Mouse (Mus musculus) erythroblast, adult 5-6 weeks (primary cell): ENCODE measurements around the gene Krt12. TPM values are rescaled to one million over a fixed set of nuclear protein-coding genes. Genes with fewer than 3 reads are reported as not detected.

Experiments used
- ATAC-seq: replicated peaks from 2 replicates; pipeline ENCODE4 v1.8.0; 2016; ENCODE audit warnings: moderate number of reproducible peaks, mild to moderate bottlenecking, moderate TSS enrichment, inconsistent platforms; ENCODE audit not compliant: poor library complexity, low FRiP score, severe bottlenecking
- total RNA-seq, 2 experiments: library from RNA; stranded (forward) in 1 of 2; stranded (reverse) in 1 of 2; fragments of 150-400 nt in 1 of 2; fragments of 200-764, 138-1000 nt in 1 of 2; gene quantifications; 2 replicates each; pipeline versions ENCODE4 v1.2.3 to v1.2.4; 2015 to 2017; ENCODE audit warnings: low replicate concordance in 2 of 2

Krt12 gene
- total RNA-seq, 2 experiments from 2014 or later = not detected

- ATAC-seq = no peak
Observed at GRCm38 (mm10) chr11:99399956-99400549, 22.0 kb downstream of the Krt12 start.

GRCm38 (mm10) chr11:99398832-99399231, 23.2 kb downstream of the Krt12 start:
- no peak for ATAC-seq

- ATAC-seq = no peak
Observed at GRCm38 (mm10) chr11:99398084-99398483, 24.0 kb downstream of the Krt12 start.

GRCm38 (mm10) chr11:99396661-99397060, 25.4 kb downstream of the Krt12 start:
- ATAC-seq = no peak

- no peak for ATAC-seq
Observed at GRCm38 (mm10) chr11:99396034-99396433, 26.0 kb downstream of the Krt12 start.

GRCm38 (mm10) chr11:99392492-99392891, 29.6 kb downstream of the Krt12 start:
- no peak for ATAC-seq

GRCm38 (mm10) chr11:99391375-99391774, 30.7 kb downstream of the Krt12 start:
- no peak for ATAC-seq

- no peak for ATAC-seq
Observed at GRCm38 (mm10) chr11:99390866-99391265, 31.2 kb downstream of the Krt12 start.

- no peak for ATAC-seq
Observed at GRCm38 (mm10) chr11:99389264-99389663, 32.8 kb downstream of the Krt12 start, which contains the start of gene Krt10. Krt10 (minus strand) TSS chr11:99389364.

- no peak for ATAC-seq
Observed at GRCm38 (mm10) chr11:99388661-99389060, 33.4 kb downstream of the Krt12 start.

GRCm38 (mm10) chr11:99385813-99386721, 36.0 kb downstream of the Krt12 start:
- no peak for ATAC-seq

GRCm38 (mm10) chr11:99379568-99379967, 42.5 kb downstream of the Krt12 start:
- ATAC-seq = no peak

- ATAC-seq = no peak
Observed at GRCm38 (mm10) chr11:99374803-99375202, 47.3 kb downstream of the Krt12 start, which contains the start of gene Krt28. Krt28 (minus strand) TSS chr11:99374903.

GRCm38 (mm10) chr11:99369853-99370451, 52.1 kb downstream of the Krt12 start:
- ATAC-seq = no peak

GRCm38 (mm10) chr11:99369229-99369628, 52.8 kb downstream of the Krt12 start:
- ATAC-seq = no peak

GRCm38 (mm10) chr11:99366791-99367190, 55.3 kb downstream of the Krt12 start:
- no peak for ATAC-seq

Other genes with a start within 250 kb of the Krt12 start
- 70.0 and 77.8 TPM in 2 replicates for gene Smarce1, start 191.2 kb downstream of the Krt12 start, total RNA-seq (2015; ENCODE audit: low replicate concordance)
- 133 and 177 TPM in 2 replicates for gene Smarce1, start 191.2 kb downstream of the Krt12 start, total RNA-seq (2017; ENCODE audit: low replicate concordance)
- not detected in 2 replicates for gene Krt222, start 178.2 kb downstream of the Krt12 start, total RNA-seq (2015; ENCODE audit: low replicate concordance)
- 0.28 TPM in 1 of 2 replicates, not detected in the other for gene Krt222, start 178.2 kb downstream of the Krt12 start, total RNA-seq (2017; ENCODE audit: low replicate concordance)
- gene Krt24, start 137.0 kb downstream of the Krt12 start, total RNA-seq (2015; ENCODE audit: low replicate concordance) = not detected in 2 replicates
- not detected in 2 replicates for gene Krt24, start 137.0 kb downstream of the Krt12 start, total RNA-seq (2017; ENCODE audit: low replicate concordance)
- not detected in 2 replicates for gene Krt25, start 99.3 kb downstream of the Krt12 start, total RNA-seq (2015; ENCODE audit: low replicate concordance)
- not detected in 2 replicates for gene Krt25, start 99.3 kb downstream of the Krt12 start, total RNA-seq (2017; ENCODE audit: low replicate concordance)
- gene Krt26, start 84.3 kb downstream of the Krt12 start, total RNA-seq (2015; ENCODE audit: low replicate concordance) = not detected in 2 replicates
- gene Krt26, start 84.3 kb downstream of the Krt12 start, total RNA-seq (2017; ENCODE audit: low replicate concordance) = not detected in 2 replicates
- not detected in 2 replicates for gene Krt27, start 71.2 kb downstream of the Krt12 start, total RNA-seq (2015; ENCODE audit: low replicate concordance)
- gene Krt27, start 71.2 kb downstream of the Krt12 start, total RNA-seq (2017; ENCODE audit: low replicate concordance) = not detected in 2 replicates
- gene Krt28, start 47.4 kb downstream of the Krt12 start, total RNA-seq (2015; ENCODE audit: low replicate concordance) = not detected in 2 replicates
- not detected in 2 replicates for gene Krt28, start 47.4 kb downstream of the Krt12 start, total RNA-seq (2017; ENCODE audit: low replicate concordance)
- gene Krt10, start 32.9 kb downstream of the Krt12 start, total RNA-seq (2015; ENCODE audit: low replicate concordance) = not detected in 2 replicates
- gene Krt10, start 32.9 kb downstream of the Krt12 start, total RNA-seq (2017; ENCODE audit: low replicate concordance) = not detected in 2 replicates
- gene Krt20, start 15.9 kb upstream of the Krt12 start, total RNA-seq (2015; ENCODE audit: low replicate concordance) = not detected in 2 replicates
- not detected in 2 replicates for gene Krt20, start 15.9 kb upstream of the Krt12 start, total RNA-seq (2017; ENCODE audit: low replicate concordance)
- gene Krt23, start 70.9 kb upstream of the Krt12 start, total RNA-seq (2015; ENCODE audit: low replicate concordance) = not detected in 2 replicates
- gene Krt23, start 70.9 kb upstream of the Krt12 start, total RNA-seq (2017; ENCODE audit: low replicate concordance) = not detected in 2 replicates
- gene Krt39, start 99.1 kb upstream of the Krt12 start, total RNA-seq (2015; ENCODE audit: low replicate concordance) = not detected in 2 replicates
- 0.70 TPM in 1 of 2 replicates, not detected in the other for gene Krt39, start 99.1 kb upstream of the Krt12 start, total RNA-seq (2017; ENCODE audit: low replicate concordance)
- gene Krt40, start 120.9 kb upstream of the Krt12 start, total RNA-seq (2015; ENCODE audit: low replicate concordance) = not detected in 2 replicates
- gene Krt40, start 120.9 kb upstream of the Krt12 start, total RNA-seq (2017; ENCODE audit: low replicate concordance) = not detected in 2 replicates
- not detected in 2 replicates for gene Krtap3-3, start 128.6 kb upstream of the Krt12 start, total RNA-seq (2015; ENCODE audit: low replicate concordance)
- not detected in 2 replicates for gene Krtap3-3, start 128.6 kb upstream of the Krt12 start, total RNA-seq (2017; ENCODE audit: low replicate concordance)
- gene Krtap3-2, start 134.6 kb upstream of the Krt12 start, total RNA-seq (2015; ENCODE audit: low replicate concordance) = not detected in 2 replicates
- not detected in 2 replicates for gene Krtap3-2, start 134.6 kb upstream of the Krt12 start, total RNA-seq (2017; ENCODE audit: low replicate concordance)
- gene Gm11939, start 137.2 kb upstream of the Krt12 start, total RNA-seq (2015; ENCODE audit: low replicate concordance) = not detected in 2 replicates
- not detected in 2 replicates for gene Gm11939, start 137.2 kb upstream of the Krt12 start, total RNA-seq (2017; ENCODE audit: low replicate concordance)
- not detected in 2 replicates for gene Krtap3-1, start 144.4 kb upstream of the Krt12 start, total RNA-seq (2015; ENCODE audit: low replicate concordance)
- not detected in 2 replicates for gene Krtap3-1, start 144.4 kb upstream of the Krt12 start, total RNA-seq (2017; ENCODE audit: low replicate concordance)
- not detected in 2 replicates for gene Krtap1-5, start 158.8 kb upstream of the Krt12 start, total RNA-seq (2015; ENCODE audit: low replicate concordance)
- not detected in 2 replicates for gene Krtap1-5, start 158.8 kb upstream of the Krt12 start, total RNA-seq (2017; ENCODE audit: low replicate concordance)
- not detected in 2 replicates for gene Krtap1-4, start 161.4 kb upstream of the Krt12 start, total RNA-seq (2015; ENCODE audit: low replicate concordance)
- gene Krtap1-4, start 161.4 kb upstream of the Krt12 start, total RNA-seq (2017; ENCODE audit: low replicate concordance) = not detected in 2 replicates
- gene Krtap1-3, start 169.1 kb upstream of the Krt12 start, total RNA-seq (2015; ENCODE audit: low replicate concordance) = not detected in 2 replicates
- not detected in 2 replicates for gene Krtap1-3, start 169.1 kb upstream of the Krt12 start, total RNA-seq (2017; ENCODE audit: low replicate concordance)
- not detected in 2 replicates for gene Krtap9-3, start 175.8 kb upstream of the Krt12 start, total RNA-seq (2015; ENCODE audit: low replicate concordance)
- gene Krtap9-3, start 175.8 kb upstream of the Krt12 start, total RNA-seq (2017; ENCODE audit: low replicate concordance) = not detected in 2 replicates
- gene Gm11938, start 181.0 kb upstream of the Krt12 start, total RNA-seq (2015; ENCODE audit: low replicate concordance) = not detected in 2 replicates
- gene Gm11938, start 181.0 kb upstream of the Krt12 start, total RNA-seq (2017; ENCODE audit: low replicate concordance) = not detected in 2 replicates
- gene Gm11937, start 187.9 kb upstream of the Krt12 start, total RNA-seq (2015; ENCODE audit: low replicate concordance) = not detected in 2 replicates
- not detected in 2 replicates for gene Gm11937, start 187.9 kb upstream of the Krt12 start, total RNA-seq (2017; ENCODE audit: low replicate concordance)
- not detected in 2 replicates for gene Krtap2-4, start 192.6 kb upstream of the Krt12 start, total RNA-seq (2015; ENCODE audit: low replicate concordance)
- not detected in 2 replicates for gene Krtap2-4, start 192.6 kb upstream of the Krt12 start, total RNA-seq (2017; ENCODE audit: low replicate concordance)
- not detected in 2 replicates for gene Gm11562, start 198.2 kb upstream of the Krt12 start, total RNA-seq (2015; ENCODE audit: low replicate concordance)
- gene Gm11562, start 198.2 kb upstream of the Krt12 start, total RNA-seq (2017; ENCODE audit: low replicate concordance) = not detected in 2 replicates
- not detected in 2 replicates for gene Krtap4-1, start 206.0 kb upstream of the Krt12 start, total RNA-seq (2015; ENCODE audit: low replicate concordance)
- gene Krtap4-1, start 206.0 kb upstream of the Krt12 start, total RNA-seq (2017; ENCODE audit: low replicate concordance) = not detected in 2 replicates
- gene Krtap4-2, start 212.8 kb upstream of the Krt12 start, total RNA-seq (2015; ENCODE audit: low replicate concordance) = not detected in 2 replicates
- not detected in 2 replicates for gene Krtap4-2, start 212.8 kb upstream of the Krt12 start, total RNA-seq (2017; ENCODE audit: low replicate concordance)
- not detected in 2 replicates for gene Krtap4-7, start 221.8 kb upstream of the Krt12 start, total RNA-seq (2015; ENCODE audit: low replicate concordance)
- gene Krtap4-7, start 221.8 kb upstream of the Krt12 start, total RNA-seq (2017; ENCODE audit: low replicate concordance) = not detected in 2 replicates
- not detected in 2 replicates for gene Gm11555, start 228.0 kb upstream of the Krt12 start, total RNA-seq (2015; ENCODE audit: low replicate concordance)
- not detected in 2 replicates for gene Gm11555, start 228.0 kb upstream of the Krt12 start, total RNA-seq (2017; ENCODE audit: low replicate concordance)
- not detected in 2 replicates for gene Gm11563, start 236.7 kb upstream of the Krt12 start, total RNA-seq (2015; ENCODE audit: low replicate concordance)
- gene Gm11563, start 236.7 kb upstream of the Krt12 start, total RNA-seq (2017; ENCODE audit: low replicate concordance) = not detected in 2 replicates
- not detected in 2 replicates for gene Krtap4-6, start 243.7 kb upstream of the Krt12 start, total RNA-seq (2015; ENCODE audit: low replicate concordance)
- gene Krtap4-6, start 243.7 kb upstream of the Krt12 start, total RNA-seq (2017; ENCODE audit: low replicate concordance) = not detected in 2 replicates